Mouse (Mus musculus): ENCODE data around the gene Slc41a1. TPM values are rescaled to one million over a fixed set of nuclear protein-coding genes. Genes with fewer than 3 reads are reported as not detected.

Gene Slc41a1
- polyA plus RNA-seq, 1 experiment from 2014 or later = 14.1 TPM

DNA sequence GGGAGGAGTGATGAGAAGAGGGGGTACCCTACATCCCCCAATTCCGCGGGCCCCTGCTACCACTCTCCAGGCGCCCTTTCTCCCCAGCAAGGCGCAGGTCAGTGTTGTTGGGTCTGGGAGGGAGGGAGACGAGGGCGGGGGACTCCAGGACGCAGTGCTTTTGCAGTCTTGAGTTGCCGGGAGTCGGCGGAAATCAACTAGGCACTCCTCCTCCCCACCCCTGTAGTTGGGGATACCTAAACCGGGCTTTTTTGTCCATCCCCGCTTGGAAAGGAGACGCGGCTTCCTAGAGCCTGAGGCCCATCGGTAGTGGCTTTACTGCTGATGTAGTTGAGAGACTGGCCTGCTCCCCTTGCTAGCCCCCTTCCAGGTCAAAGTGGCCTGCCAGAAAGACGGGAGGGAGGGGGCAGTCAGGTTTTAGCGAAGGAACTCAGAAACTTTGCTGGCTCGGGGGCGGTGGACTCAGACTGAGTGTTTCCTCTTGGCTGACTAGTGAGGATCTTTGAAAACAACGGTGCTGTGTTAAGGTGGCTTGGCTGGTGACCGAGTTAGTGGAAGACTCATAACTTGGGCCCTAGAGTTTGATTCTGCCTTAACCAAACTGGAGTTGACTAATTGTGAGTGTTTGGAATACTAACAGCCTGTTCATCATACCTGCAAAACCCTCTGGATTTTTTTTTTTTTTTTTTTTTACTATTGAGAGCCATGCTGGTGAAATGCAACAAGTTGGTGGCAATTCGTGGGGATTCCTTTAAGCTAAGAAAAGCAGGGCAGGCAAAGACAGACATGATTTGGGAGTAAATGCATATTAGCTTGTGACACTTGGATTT is 1.2 kb downstream of the Slc41a1 start:
- H3K36me3 ChIP-seq = peaks cover 10% of the 10 kb centered on the region
- peaks cover 50% of the 10 kb centered on the region for H3K4me1 ChIP-seq (replicated peaks)
- peak overlapping the region; percentile 86 for H3K4me2 ChIP-seq (replicated peaks)
- no peaks in the 10 kb centered on the region for H3K9me3 ChIP-seq
- peak overlapping the region; percentile 61 for H3K4me3 ChIP-seq (replicated peaks)
- H3K9ac ChIP-seq (replicated peaks) = peak overlapping the region; percentile 76
- peak; percentile 79 for ATAC-seq
- H3K27ac ChIP-seq = peak overlapping the region; percentile 54
- 1% methylated on average over 21 of the region's 22 CpGs for WGBS
- H3K27me3 ChIP-seq = no peaks in the 10 kb centered on the region

DNA sequence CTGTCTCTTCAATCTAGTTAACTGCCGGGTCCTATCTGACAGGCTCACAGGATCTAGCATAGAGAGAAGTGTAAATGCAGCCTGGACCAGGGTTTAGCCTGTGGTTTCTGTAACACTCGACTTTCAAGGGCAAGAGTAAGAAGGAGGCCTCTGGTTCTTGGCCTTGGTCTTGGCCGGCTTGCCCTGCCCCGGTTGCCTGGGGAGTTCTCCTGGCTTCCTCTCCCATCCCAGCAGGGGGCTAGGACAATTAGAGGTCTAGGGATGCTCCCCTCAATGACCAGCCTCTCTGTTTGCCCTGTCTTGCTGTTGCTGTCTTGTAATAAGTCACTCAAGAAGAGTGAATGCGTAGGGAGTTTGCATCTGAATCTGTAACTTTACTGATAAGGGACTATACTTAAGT is 2.0 kb downstream of the Slc41a1 start:
- H3K9me3 ChIP-seq = no peaks in the 10 kb centered on the region
- H3K4me1 ChIP-seq (replicated peaks) = peaks cover 50% of the 10 kb centered on the region
- H3K4me2 ChIP-seq (replicated peaks) = peak overlapping the region; percentile 86
- no peak for ATAC-seq
- no peak overlapping the region for H3K27ac ChIP-seq
- H3K27me3 ChIP-seq = no peaks in the 10 kb centered on the region
- peak overlapping the region; percentile 61 for H3K4me3 ChIP-seq (replicated peaks)
- H3K36me3 ChIP-seq = peaks cover 16% of the 10 kb centered on the region
- H3K9ac ChIP-seq (replicated peaks) = 0 out of 2 replicates have a peak overlapping the region, but pooled peaks have one; percentile 10
- WGBS = 44% methylated on average over 5 of the region's 5 CpGs

DNA sequence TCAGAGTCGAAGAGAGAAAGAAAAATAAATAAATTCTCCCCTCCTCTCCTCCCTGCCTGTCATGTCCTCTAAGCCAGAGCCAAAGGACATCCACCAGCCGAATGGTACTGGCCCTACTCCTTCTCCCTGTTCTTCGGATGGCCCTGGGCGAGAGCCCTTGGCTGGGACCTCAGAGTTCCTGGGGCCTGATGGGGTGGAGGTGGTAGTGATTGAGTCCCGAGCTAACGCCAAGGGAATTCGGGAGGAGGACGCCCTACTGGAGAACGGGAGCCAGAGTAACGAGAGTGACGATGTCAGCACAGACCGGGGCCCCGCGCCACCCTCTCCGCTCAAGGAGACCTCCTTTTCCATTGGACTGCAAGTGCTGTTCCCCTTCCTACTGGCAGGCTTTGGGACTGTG is 3.3 kb downstream of the Slc41a1 start:
- no peak overlapping the region for H3K9ac ChIP-seq (replicated peaks)
- no peak overlapping the region for H3K4me2 ChIP-seq (replicated peaks)
- H3K27me3 ChIP-seq = no peaks in the 10 kb centered on the region
- peaks cover 50% of the 10 kb centered on the region for H3K4me1 ChIP-seq (replicated peaks)
- ATAC-seq = no peak
- peaks cover 16% of the 10 kb centered on the region for H3K36me3 ChIP-seq
- H3K27ac ChIP-seq = no peak overlapping the region
- WGBS = 94% methylated on average over 15 of the region's 15 CpGs
- H3K9me3 ChIP-seq = no peaks in the 10 kb centered on the region
- no peak overlapping the region for H3K4me3 ChIP-seq (replicated peaks)

DNA sequence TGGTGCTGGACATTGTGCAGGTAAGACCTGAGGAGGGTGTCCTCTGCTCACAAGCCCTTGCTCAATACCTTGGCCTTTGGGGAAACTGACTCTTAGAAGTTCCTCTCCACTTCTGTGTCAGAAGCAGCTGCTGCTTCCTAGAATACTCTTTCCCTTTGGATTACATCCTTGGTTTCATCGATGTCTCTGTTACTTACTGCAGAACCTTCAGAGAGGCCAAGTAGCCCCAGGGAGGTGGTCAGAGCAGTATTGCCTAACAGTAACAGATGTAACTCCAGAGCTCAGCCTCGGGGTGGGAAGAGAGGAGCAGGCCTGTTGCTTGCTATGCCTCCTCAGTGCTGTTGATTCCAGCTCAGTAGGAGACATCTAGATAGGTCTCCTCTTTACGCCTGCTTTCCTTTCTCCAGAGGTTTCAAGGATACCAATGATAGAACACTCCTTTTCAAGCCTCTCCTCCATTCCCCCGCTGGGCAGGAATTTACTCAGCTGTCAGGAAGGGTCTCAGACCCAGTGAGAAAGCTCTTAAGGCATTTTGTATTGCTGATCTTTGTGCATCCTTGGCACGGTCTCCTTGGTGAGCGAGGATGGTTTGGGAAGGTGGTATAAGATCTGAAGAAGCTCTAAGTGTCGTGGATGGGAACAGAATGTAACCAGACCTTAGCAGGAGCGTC is 3.8 kb downstream of the Slc41a1 start:
- H3K27me3 ChIP-seq = no peaks in the 10 kb centered on the region
- no peak overlapping the region for H3K4me2 ChIP-seq (replicated peaks)
- ATAC-seq = no peak
- H3K9me3 ChIP-seq = no peaks in the 10 kb centered on the region
- H3K9ac ChIP-seq (replicated peaks) = no peak overlapping the region
- peaks cover 16% of the 10 kb centered on the region for H3K36me3 ChIP-seq
- H3K4me3 ChIP-seq (replicated peaks) = no peak overlapping the region
- H3K4me1 ChIP-seq (replicated peaks) = peaks cover 50% of the 10 kb centered on the region
- WGBS = 85% methylated on average over 8 of the region's 8 CpGs
- H3K27ac ChIP-seq = no peak overlapping the region

DNA sequence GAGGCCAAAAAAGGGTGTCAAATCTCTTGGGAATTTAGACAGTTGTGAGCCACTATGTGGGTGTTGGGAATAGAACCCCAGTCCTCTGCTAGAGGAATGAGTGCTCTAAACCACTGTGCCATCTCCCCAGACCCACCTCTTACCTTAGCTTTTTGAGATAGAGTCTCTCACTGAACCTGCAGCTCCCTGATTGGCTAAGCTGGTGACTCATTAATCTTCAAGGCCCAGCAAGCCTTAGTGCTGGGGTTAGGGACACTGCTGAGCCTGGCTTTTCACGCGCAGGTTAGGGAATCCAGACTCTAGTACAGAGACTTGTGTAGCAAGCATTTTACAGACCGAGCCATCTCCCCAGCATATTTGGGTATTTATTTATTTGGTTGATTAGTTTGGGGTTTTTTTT is 9.7 kb downstream of the Slc41a1 start:
- Histone ChIP-seq H3K4me3 (replicated peaks) (no peak overlapping the region), H3K4me2 (replicated peaks) (no peak overlapping the region), H3K36me3 (peaks cover 31% of the 10 kb centered on the region), H3K4me1 (replicated peaks) (peaks cover 10% of the 10 kb centered on the region), H3K9me3 (no peaks in the 10 kb centered on the region), H3K9ac (replicated peaks) (no peak overlapping the region), H3K27ac (no peak overlapping the region), H3K27me3 (no peaks in the 10 kb centered on the region)
- 89% methylated on average over 3 of the region's 3 CpGs for WGBS
- ATAC-seq = no peak

DNA sequence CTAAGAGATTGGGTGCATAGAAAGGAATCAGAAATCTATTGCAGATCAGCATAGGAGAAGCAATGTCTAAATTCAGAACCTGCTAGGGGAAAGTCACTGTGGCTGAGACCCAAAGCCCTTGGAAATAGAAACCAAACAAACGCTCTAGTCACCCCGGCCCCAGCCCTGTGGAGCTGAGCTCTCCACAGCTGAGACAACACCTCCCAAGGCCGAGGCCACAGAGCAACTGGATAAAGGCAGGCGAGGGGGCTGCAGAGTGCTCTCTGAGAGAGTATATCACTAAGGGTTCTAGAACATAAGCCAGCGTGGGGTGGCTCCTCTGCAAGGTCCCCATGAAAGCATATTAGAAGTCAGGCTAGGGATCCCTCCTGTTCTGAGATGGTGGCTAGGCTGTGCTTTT is 11.2 kb downstream of the Slc41a1 start:
- 87% methylated on average over 5 of the region's 5 CpGs for WGBS
- Histone ChIP-seq H3K9ac (replicated peaks) (no peak overlapping the region), H3K9me3 (no peaks in the 10 kb centered on the region), H3K27me3 (no peaks in the 10 kb centered on the region), H3K27ac (no peak overlapping the region), H3K4me3 (replicated peaks) (no peak overlapping the region), H3K36me3 (peaks cover 47% of the 10 kb centered on the region), H3K4me2 (replicated peaks) (no peak overlapping the region), H3K4me1 (replicated peaks) (no peaks in the 10 kb centered on the region; the same call in 1 of the 2 replicates)
- ATAC-seq = no peak

DNA sequence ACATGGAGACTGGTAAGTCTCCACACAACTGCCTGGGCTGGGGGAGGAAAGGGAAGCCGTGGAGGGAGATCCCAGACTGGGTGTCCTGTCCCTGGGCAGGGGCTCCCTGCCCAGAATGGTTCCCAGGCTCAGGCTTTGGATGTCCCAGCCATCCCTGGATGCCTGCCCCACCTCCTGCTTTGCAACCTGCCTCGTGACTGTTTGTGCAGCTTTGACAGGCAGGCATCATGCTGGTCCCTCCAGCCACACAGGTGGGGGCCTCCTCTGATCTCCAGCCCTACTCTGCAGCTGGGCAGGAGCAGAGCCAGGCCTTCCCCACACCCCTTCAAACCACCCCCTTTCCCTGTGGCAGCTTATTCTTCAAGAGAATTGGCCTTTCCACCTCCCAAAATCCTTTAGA is 12.0 kb downstream of the Slc41a1 start:
- peaks cover 48% of the 10 kb centered on the region for H3K36me3 ChIP-seq
- WGBS = 48% methylated on average over 2 of the region's 2 CpGs
- H3K9ac ChIP-seq (replicated peaks) = no peak overlapping the region
- ATAC-seq = no peak
- H3K4me2 ChIP-seq (replicated peaks) = no peak overlapping the region
- H3K27me3 ChIP-seq = no peaks in the 10 kb centered on the region
- no peaks in the 10 kb centered on the region for H3K4me1 ChIP-seq (replicated peaks)
- no peak overlapping the region for H3K27ac ChIP-seq
- no peaks in the 10 kb centered on the region for H3K9me3 ChIP-seq
- H3K4me3 ChIP-seq (replicated peaks) = no peak overlapping the region

DNA sequence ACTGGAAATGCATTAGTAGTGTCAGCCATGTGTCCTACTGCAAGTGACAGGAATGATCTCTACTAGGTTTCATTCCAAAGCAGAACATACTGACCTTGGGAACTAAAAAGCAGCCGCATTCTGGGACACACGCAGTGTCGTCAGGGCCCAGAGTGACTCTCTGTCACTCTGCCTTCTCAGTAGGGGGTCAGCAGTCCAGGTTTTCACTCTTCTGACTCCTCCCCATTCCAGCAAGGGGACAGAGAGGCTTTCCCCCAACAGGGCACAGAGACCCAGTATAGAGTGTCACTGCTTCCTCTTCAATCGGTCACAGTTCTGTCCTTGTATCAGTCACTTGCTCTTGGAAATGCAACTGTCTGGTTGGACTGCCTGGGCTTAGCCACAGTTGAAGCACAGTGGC is 14.9 kb downstream of the Slc41a1 start:
- no peak overlapping the region for H3K27ac ChIP-seq
- peaks cover 71% of the 10 kb centered on the region for H3K36me3 ChIP-seq
- H3K4me1 ChIP-seq (replicated peaks) = no peaks in the 10 kb centered on the region
- no peaks in the 10 kb centered on the region for H3K27me3 ChIP-seq
- no peak for ATAC-seq
- H3K9ac ChIP-seq (replicated peaks) = no peak overlapping the region
- no peak overlapping the region for H3K4me2 ChIP-seq (replicated peaks)
- no peak overlapping the region for H3K4me3 ChIP-seq (replicated peaks)
- WGBS = 83% methylated on average over 4 of the region's 4 CpGs
- H3K9me3 ChIP-seq = no peaks in the 10 kb centered on the region

DNA sequence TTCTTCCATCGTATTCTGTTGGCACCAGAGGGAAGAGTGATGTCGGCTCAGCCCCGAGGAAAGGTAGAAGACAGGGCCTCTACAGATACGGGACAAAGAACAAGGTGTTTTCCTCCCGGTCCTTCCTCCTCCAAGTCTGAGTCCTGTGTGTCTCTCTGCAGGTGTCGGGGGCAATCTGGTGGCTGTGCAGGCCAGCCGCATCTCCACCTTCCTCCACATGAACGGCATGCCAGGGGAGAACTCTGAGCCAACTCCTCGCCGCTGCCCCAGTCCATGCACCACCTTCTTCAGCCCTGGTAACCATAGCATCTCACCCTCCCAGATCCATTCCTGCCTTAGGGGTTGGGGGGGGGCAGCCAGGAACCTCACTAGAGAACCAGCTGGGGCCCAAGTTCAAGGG is 16.5 kb downstream of the Slc41a1 start:
- no peak overlapping the region for H3K9ac ChIP-seq (replicated peaks)
- WGBS = 93% methylated on average over 10 of the region's 10 CpGs
- H3K27ac ChIP-seq = no peak overlapping the region
- no peaks in the 10 kb centered on the region for H3K9me3 ChIP-seq
- H3K4me2 ChIP-seq (replicated peaks) = no peak overlapping the region
- no peak overlapping the region for H3K4me3 ChIP-seq (replicated peaks)
- H3K4me1 ChIP-seq (replicated peaks) = no peaks in the 10 kb centered on the region
- no peaks in the 10 kb centered on the region for H3K27me3 ChIP-seq
- no peak for ATAC-seq
- H3K36me3 ChIP-seq = peaks cover 72% of the 10 kb centered on the region

DNA sequence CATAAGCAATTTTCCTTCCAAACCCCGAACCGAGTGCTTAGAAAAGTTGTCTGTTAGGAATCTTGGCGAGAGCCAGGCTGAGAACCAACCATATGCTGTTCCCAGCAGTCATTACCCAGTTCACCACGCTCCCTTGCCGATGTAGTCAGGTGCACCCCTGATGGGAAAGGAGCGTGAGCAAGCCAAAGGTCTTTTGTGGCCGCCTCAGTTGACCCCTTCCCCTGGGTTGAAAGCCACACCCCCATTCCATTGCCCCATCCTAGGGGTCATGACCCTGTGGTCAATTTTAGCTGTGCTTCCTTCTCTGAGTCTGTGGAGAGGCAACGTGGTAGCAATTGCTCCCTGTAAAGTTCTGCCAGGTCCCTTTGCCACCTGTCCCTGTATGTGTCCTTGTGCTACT is 17.6 kb downstream of the Slc41a1 start:
- 65% methylated on average over 8 of the region's 8 CpGs for WGBS
- Histone ChIP-seq H3K9me3 (no peaks in the 10 kb centered on the region), H3K36me3 (peaks cover 67% of the 10 kb centered on the region), H3K27ac (no peak overlapping the region), H3K4me1 (replicated peaks) (no peaks in the 10 kb centered on the region), H3K4me3 (replicated peaks) (no peak overlapping the region), H3K27me3 (no peaks in the 10 kb centered on the region), H3K9ac (replicated peaks) (no peak overlapping the region), H3K4me2 (replicated peaks) (no peak overlapping the region)
- no peak for ATAC-seq

DNA sequence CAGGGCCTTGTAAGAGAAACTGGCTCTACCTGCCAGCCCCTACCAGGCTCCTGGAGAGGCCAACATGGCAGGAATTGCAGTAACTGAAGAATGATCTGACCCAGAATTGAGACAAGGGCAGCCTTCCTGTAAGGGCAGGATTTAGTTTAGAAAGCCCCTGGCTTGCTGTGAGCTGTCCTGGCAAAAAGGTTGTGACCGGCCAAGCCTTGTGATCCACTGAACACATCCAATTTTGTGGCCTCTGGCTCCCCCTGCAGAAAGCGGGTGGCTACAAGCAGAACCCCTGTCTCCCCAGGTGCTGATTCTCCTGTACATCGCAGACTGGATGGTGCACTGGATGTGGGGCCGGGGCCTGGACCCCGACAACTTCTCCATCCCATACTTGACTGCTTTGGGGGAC is 19.0 kb downstream of the Slc41a1 start:
- ATAC-seq = no peak
- no peak overlapping the region for H3K9ac ChIP-seq (replicated peaks)
- no peak overlapping the region for H3K27ac ChIP-seq
- H3K4me3 ChIP-seq (replicated peaks) = no peak overlapping the region
- no peaks in the 10 kb centered on the region for H3K9me3 ChIP-seq
- H3K36me3 ChIP-seq = peaks cover 55% of the 10 kb centered on the region
- H3K4me1 ChIP-seq (replicated peaks) = no peaks in the 10 kb centered on the region
- WGBS = 74% methylated on average over 5 of the region's 5 CpGs
- H3K27me3 ChIP-seq = no peaks in the 10 kb centered on the region
- H3K4me2 ChIP-seq (replicated peaks) = no peak overlapping the region

DNA sequence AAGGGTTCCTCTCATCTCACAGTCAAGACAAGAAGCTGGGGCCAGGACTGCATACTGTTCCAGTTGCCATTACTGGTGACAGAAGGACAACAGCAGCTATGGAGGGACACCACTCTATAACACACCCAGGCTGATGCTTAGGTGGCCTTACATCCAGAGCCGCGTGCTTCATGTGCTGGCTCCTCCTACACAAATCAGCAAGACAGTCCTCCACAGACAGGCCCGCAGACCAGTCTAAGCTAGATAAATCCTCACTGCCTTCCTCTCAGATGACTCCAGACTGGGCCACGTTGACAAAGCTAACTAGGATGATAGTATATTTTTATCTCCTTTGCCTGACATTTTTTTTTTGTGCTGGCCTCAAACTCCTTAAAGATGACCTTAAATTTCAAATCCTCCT is 34.5 kb downstream of the Slc41a1 start:
- H3K9me3 ChIP-seq = no peaks in the 10 kb centered on the region
- no peaks in the 10 kb centered on the region for H3K27me3 ChIP-seq
- H3K4me1 ChIP-seq (replicated peaks) = no peaks in the 10 kb centered on the region
- H3K9ac ChIP-seq (replicated peaks) = no peak overlapping the region
- WGBS = 78% methylated on average over 4 of the region's 4 CpGs
- no peak overlapping the region for H3K27ac ChIP-seq
- H3K4me2 ChIP-seq (replicated peaks) = no peak overlapping the region
- H3K4me3 ChIP-seq (replicated peaks) = no peak overlapping the region
- ATAC-seq = no peak
- H3K36me3 ChIP-seq = no peaks in the 10 kb centered on the region

Measured in midbrain, embryonic 13.5 days (tissue).